Mouse (Mus musculus) bone marrow, adult 2 months (tissue): ENCODE measurements around the gene Creb1. TPM values are rescaled to one million over a fixed set of nuclear protein-coding genes. Genes with fewer than 3 reads are reported as not detected.
"Not testable (repeated sequence)": the region's sequence is repeated elsewhere in the genome, so short reads cannot be mapped to it uniquely, and the experiment has no call there.

Experiments used
- H3K27ac ChIP-seq: fragments of 200-500 bp; 2 replicates; pipeline ENCODE4 v1.5.1; 2012; ENCODE audit warnings: low read depth, mild to moderate bottlenecking, control low read depth, inconsistent platforms, low read length; ENCODE audit not compliant: control insufficient read depth, poor library complexity, insufficient read depth
- H3K4me1 ChIP-seq: fragments of 200-500 bp; 2 replicates; pipeline ENCODE4 v1.6.1; 2011; ENCODE audit warnings: low read length; ENCODE audit not compliant: control insufficient read depth, insufficient read depth
- H3K4me3 ChIP-seq: fragments of 200-500 bp; replicated peaks from 2 replicates; pipeline ENCODE3; 2011; ENCODE audit warnings: mild to moderate bottlenecking, low read depth, low read length, control low read depth; ENCODE audit not compliant: control insufficient read depth
- CTCF ChIP-seq: fragments of 200-500 bp; IDR thresholded peaks from 2 replicates; pipeline ENCODE4 v1.5.1; 2011; ENCODE audit warnings: low read length, control low read depth; ENCODE audit not compliant: control insufficient read depth, insufficient read depth
- POLR2A ChIP-seq: fragments of 200-500 bp; IDR thresholded peaks from 2 replicates; pipeline ENCODE4 v1.6.1; 2011; ENCODE audit warnings: low read depth, mild to moderate bottlenecking, control low read depth, low read length, borderline replicate concordance; ENCODE audit not compliant: control insufficient read depth
- WGBS: fragments of 180-500 bp; shearing (Covaris S2); methylation state at CpG from one replicate; pipeline ENCODE4 v1.1.7; 2018; 5-methylcytosine and 5-hydroxymethylcytosine counted together
- polyA plus RNA-seq: library from polyadenylated mRNA; stranded (reverse); fragments of >200 nt; gene quantifications from 2 replicates; pipeline ENCODE4 v1.2.4, GENCODE M21; 2011; ENCODE audit warnings: low replicate concordance; ENCODE audit not compliant: missing spikeins, insufficient read depth, insufficient read length

Gene Creb1
- polyA plus RNA-seq, 1 experiment, result 15.9 TPM

DNA sequence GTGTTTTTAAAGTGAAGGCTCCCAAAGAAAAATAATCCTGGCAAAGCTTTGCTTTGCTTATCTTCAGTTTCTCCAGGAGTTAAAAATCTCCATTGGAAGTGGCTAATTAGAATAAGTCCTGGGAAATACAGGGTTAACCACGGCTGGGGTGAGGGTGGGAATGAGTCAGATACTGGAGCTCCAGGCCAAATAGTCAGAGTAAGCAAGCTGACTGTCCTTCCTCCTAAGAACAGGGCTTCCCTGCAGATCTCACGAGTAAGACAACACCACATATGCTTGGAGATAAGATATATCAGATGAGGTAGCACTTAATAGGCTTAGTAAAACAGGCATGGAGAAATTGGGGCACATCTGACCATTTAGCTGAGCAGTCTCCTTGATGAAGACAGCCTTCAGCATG, 19.5 kb downstream of the Creb1 start:
- WGBS, result 49% methylated on average over 2 of the region's 2 CpGs
- Histone ChIP-seq H3K4me1 (no peaks in the 10 kb centered on the region), H3K4me3 (no peak overlapping the region), H3K27ac (no peak overlapping the region)
- TF ChIP-seq POLR2A (no peak), CTCF (no peak)

DNA sequence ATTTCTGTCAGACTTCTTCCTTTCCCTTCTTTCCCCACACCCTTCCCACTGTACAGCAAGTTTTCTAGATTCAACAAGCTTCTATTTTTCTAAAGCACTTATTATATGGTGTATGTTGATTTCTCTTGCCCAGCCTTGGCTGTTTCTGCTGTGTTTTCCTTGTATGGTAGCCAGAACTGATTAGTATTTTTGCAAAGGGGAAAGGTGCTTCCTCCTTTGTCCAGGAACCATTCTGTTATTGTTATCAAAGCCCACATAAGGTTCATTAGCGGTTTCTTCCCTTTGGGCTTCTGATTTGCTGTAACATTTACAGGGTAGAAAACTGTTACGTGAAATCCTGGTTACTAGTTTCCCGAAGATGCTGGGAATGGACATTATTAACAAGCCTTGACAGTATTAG, 27.7 kb downstream of the Creb1 start:
- TF ChIP-seq POLR2A (no peak), CTCF (no peak)
- Histone ChIP-seq H3K4me1 (no peaks in the 10 kb centered on the region), H3K27ac (no peak overlapping the region), H3K4me3 (no peak overlapping the region)
- 79% methylated on average over 3 of the region's 3 CpGs for WGBS

DNA sequence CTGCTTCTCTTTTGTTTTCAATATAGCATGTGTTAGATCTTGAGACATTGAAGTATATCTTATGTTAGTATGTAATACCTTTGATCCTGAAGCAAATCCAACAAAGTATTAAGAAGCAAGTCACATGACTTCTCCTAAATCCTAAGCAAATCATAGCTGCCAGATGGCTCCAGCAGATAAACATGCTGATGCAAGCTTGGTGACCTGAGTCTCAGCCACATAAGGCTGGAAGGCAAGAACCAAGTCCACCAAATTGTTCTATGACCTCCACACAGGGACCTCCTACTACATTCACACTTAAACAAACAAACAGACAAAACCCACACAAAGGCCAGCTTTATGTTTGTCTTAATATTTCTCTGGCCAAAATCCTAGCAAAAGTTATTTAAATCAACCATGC, 35.8 kb downstream of the Creb1 start:
- H3K4me3 ChIP-seq, result no peak overlapping the region
- TF ChIP-seq CTCF (no peak), POLR2A (no peak)
- no peaks in the 10 kb centered on the region for H3K4me1 ChIP-seq
- H3K27ac ChIP-seq, result no peak overlapping the region

DNA sequence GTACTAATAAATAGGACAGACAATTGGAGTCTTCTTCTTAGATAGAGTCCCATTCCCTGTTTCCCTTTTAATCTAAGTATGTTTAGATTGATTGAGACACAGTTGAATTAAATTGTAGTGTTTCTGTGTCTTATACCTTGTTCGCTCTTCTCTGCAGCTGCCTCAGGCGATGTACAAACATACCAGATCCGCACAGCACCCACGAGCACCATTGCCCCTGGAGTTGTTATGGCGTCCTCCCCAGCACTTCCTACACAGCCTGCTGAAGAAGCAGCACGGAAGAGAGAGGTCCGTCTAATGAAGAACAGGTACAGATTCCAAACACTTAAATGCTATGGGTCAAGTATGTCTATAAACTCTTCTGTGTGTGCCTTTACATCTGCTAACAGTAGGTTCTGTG, 43.6 kb downstream of the Creb1 start:
- no peak overlapping the region for H3K4me3 ChIP-seq
- H3K4me1 ChIP-seq, result no peaks in the 10 kb centered on the region
- no peak overlapping the region for H3K27ac ChIP-seq
- 93% methylated on average over 7 of the region's 7 CpGs for WGBS
- no peak for TF ChIP-seq POLR2A
- TF ChIP-seq CTCF, result no peak

DNA sequence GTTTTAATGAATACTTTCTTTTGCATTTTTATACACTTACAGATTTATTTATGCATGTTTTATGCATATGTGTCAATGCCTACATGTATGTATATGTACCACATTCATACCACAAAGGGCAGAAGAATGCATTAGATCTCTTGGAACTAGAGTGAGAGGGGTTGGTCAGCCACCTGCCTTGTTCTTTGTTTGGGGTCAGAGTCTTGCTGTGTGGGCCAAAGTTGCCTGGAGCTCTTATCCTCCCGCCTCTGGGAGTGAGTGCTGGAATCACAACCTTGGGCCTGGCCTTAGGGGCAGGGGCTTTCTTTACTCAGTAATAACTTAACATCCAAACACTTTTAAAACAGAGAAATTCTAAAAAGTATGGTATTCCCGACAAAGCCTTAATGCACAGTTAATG, 44.3 kb downstream of the Creb1 start:
- Histone ChIP-seq H3K4me3 (no peak overlapping the region), H3K27ac (no peak overlapping the region), H3K4me1 (no peaks in the 10 kb centered on the region)
- 86% methylated on average over 2 of the region's 2 CpGs for WGBS
- TF ChIP-seq POLR2A (no peak), CTCF (no peak)

DNA sequence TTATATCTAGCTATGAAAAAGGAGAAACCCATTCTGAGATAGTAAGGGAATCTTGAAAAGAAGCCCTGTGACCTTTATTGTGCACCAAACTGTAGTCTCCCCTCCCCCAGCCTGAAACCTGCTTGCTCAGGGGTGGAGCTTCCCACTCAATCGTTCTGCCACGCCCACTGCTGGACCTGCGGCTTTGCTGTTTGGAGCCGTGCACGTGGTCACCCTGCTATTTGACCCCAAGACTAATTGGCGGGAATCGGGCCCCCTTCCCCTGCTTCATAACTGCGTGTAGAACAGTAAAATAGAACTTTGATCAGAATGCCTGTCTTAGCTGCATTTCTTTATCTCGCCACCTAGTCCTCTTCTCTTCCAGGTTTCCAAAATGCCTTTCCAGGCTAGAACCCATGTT, 45.5 kb downstream of the Creb1 start:
- not testable (repeated sequence) for H3K4me1 ChIP-seq, H3K4me3 ChIP-seq, H3K27ac ChIP-seq
- 88% methylated on average over 9 of the region's 9 CpGs for WGBS

DNA sequence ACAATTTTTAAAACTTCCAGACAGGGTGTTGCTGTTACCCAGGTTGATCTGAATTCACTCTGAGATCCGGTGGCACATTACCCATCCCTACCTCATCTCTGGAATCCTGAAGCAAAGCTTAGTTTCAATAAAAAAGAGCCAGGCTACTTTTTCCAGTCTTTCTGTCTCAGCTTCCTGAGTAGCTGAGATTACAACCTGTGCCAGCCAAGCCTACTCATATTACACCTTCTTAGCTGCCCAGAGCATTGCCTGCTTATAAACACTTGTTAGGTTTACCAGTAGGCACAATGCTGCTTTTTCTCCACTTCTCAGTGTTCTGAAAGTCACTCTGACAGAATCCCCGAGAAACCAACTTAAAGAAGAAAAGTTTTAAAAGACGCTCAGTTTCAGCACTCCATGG, 46.4 kb downstream of the Creb1 start:
- 90% methylated on average over 3 of the region's 3 CpGs for WGBS
- TF ChIP-seq POLR2A (no peak), CTCF (no peak)
- Histone ChIP-seq H3K27ac (no peak overlapping the region), H3K4me1 (no peaks in the 10 kb centered on the region), H3K4me3 (no peak overlapping the region)

DNA sequence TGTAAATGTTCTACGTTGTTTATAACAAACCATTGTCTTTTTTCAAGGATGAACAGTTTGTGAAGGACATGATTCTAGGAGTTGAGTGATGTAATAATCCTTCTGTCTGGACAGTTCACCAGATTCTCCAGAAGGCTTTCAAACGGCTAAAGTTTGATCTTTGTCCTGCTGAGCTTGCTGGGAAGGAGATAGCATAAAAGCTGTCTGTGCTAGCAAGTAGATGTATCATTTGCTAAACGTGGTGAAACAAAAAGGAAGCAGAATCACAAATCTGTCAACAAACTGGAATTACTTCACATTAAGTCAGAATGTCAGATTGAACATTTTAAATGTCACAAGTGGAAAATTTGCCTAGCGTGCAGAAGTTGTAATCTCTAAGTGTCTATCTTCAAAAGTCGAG, 66.5 kb downstream of the Creb1 start:
- Histone ChIP-seq H3K4me1 (peaks cover 1% of the 10 kb centered on the region; the same call in 1 of the 2 replicates), H3K27ac (no peak overlapping the region), H3K4me3 (no peak overlapping the region)
- 50% methylated on average over 5 of the region's 5 CpGs for WGBS
- no peak for TF ChIP-seq CTCF
- no peak for TF ChIP-seq POLR2A

DNA sequence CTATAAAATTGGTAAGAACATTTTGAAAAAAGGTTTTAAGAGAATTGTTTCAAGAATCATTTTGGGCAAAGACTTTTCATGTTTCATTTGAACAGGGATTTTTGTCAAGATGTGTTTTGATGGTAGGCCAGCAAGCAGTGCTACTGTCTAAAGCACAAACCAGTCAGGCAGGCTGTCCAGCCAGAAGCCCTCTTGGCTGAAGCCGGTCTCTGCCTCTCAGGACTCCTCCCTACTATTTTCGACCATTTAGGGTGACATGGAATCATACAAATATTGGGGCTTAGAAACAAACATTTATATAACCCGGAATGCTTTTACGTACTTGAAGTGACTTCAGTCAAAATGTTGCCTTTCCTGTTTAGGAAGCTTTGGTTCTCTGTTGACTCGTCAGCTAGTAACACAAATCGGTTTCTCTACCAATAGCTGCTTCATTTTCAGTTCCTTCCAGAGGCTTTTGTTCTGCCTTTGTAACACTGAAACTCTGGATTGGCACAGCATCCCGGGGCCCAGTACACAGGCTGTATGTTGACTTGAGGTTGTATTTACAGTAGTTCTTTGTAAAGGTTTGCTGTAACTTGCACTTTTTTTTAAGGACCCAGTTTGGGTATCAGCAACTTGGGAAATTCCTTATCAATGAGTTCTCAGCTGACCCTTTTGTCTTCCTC, 68.1 kb downstream of the Creb1 start:
- WGBS, result 84% methylated on average over 7 of the region's 7 CpGs

More for the DNA sequence above, 68.1 kb downstream of the Creb1 start:
- Histone ChIP-seq H3K27ac (no peak overlapping the region), H3K4me3 (no peak overlapping the region), H3K4me1 (peaks cover 1% of the 10 kb centered on the region; the same call in 1 of the 2 replicates)
- no peak for TF ChIP-seq CTCF
- TF ChIP-seq POLR2A, result no peak
